Mouse (Mus musculus) heart, adult 2 months (tissue): ENCODE measurements around the gene Cd19.

ENCODE experiments used
- CTCF ChIP-seq: fragments of 200-600 bp; IDR thresholded peaks from 2 replicates; pipeline ENCODE4 v1.8.1; 2022; ENCODE audit warnings: antibody characterized with exemption, mild to moderate bottlenecking, moderate library complexity
- POLR2A ChIP-seq: fragments of 200-500 bp; IDR thresholded peaks from 2 replicates; pipeline ENCODE4 v1.6.1; 2011; ENCODE audit warnings: mild to moderate bottlenecking, low read depth, low read length, control low read depth; ENCODE audit not compliant: insufficient read depth

- TF ChIP-seq CTCF (no peak), POLR2A (no peak)
Observed at GRCm38 (mm10) chr7:126408686-126409085, 6.0 kb downstream of the Cd19 start.
